Mouse (Mus musculus) brain, embryonic 18.5 days (tissue): ENCODE data around the gene Slc1a1.

Source experiments
- DNase-seq: peaks from one replicate; pipeline ENCODE4 v3.0.0-alpha.2; 2012; ENCODE audit warnings: low read depth, low spot score

Gene Slc1a1

DNA sequence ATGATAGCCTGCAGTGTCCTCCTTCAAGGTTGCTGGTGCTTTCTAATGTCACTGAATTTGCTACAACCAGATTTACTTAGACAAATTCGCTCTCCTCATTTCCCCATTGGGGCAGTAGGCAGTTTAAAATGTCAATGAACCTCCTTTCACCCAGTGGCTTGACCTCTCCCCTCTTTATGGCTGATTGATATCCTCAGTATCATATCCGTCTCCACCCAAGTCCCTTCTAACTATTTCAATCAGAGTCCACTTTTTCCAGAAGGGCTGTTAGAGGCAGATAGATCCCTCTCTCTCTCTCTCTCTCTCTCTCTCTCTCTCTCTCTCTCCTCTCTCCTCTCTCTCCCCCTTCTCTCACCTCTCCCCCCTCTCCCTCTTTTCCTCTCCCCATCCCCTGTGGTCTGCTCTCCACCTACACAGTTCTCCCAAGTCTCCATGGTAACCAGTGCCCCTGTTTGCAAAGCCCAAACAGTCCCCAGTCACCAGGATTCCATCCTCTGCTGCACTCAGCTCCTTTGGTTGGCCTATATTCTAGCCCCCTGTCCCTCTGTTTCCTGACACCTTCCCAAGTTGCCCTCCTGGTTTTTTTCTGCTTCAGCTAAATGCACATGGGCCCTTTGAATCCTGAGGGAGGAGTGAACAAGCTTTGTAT is 80.9 kb downstream of the Slc1a1 start:
- DNase-seq = no peak

DNA sequence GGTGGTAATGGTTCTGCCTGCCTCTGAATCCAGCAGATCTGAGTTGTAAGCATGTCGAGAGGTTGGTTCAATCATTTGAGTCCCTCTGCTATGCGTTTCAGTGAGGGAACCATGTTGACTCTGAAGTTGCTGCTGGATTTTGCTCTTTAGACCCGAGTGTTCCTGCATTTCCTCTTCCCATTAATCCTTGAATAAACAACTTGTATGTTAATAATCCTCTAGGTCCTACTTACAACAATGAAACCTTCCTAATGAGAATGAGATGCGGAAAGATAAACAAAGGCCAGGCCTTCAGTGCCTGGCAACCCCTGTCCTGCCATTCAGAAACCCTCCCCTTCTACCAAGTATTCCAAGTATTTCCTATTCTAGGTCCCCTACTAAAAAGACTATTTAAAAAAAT is 81.6 kb downstream of the Slc1a1 start:
- DNase-seq = no peak

DNA sequence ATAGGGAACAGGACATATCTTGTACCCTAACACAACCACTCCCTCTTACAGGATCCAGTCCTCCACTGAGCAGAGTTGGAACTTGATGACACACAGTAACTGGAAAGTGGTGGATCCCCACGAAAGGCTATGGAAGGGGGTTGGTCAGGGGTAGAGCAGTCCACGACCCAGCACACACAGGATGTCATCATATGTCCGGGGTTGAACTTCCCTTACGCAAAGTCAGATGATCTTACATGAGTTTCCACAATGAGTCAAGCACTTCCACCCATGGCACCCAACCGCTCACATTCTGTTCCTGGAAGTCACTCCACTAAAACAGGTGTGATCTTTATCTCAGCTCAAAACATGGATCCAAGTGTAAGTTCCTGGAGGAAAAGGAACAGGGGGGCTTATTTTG is 83.0 kb downstream of the Slc1a1 start:
- DNase-seq = no peak

DNA sequence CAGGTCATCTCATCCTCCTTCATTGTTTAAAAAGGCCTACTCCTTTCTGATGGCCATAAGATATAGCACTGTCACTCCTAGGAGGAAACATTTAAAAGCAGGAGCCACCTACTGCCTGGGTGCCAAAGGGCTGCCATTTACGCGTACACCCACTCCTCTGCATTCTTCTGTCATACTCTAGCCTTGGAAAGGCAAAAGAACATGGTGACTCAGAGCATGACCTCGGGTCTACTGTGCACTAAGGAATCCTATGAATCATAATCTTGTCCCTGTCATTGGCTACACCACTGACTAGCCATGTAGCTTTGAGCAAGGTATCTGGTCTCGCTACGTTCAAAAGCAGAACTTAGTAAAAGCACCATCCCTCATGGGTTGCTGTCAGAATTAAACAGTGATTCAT is 91.5 kb downstream of the Slc1a1 start:
- no peak for DNase-seq

DNA sequence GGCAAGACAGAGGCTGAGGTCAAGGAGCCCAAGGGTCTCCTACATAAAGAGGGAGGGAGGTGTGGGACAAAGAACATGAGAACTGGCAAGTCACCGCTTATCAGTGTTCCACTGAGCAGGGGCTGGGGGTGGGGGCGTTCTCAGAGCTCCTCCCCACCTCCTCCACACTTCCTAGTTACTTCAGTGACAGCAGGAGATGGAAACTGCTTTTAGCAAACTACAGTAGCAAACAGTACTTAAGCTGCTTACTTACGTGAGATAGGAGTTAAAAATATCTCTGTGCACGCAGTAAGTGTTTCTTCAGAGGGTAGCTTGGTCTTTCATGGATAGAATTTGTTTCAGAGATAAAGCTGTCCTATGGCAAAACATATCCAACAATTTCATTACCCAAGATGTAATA is 92.5 kb downstream of the Slc1a1 start:
- no peak for DNase-seq

DNA sequence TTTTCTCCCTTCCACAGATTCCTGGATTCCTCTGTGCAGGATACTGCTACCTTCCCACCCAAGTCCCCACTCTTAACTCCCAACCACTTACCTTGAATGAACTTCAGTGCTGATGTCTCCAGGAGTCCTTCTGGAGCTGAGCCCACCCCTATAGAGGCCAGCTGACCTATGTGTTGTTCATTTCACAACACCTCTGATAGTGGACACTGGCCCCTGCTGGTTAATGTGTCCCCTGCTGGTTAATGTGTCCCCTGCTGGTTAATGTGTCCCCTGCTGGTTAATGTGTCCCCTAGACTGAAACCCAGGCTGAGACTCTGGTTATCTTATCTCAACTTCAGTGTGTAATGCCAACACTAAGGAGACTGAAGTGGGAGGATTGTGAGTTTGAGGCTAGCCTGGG is 94.2 kb downstream of the Slc1a1 start:
- no peak for DNase-seq

DNA sequence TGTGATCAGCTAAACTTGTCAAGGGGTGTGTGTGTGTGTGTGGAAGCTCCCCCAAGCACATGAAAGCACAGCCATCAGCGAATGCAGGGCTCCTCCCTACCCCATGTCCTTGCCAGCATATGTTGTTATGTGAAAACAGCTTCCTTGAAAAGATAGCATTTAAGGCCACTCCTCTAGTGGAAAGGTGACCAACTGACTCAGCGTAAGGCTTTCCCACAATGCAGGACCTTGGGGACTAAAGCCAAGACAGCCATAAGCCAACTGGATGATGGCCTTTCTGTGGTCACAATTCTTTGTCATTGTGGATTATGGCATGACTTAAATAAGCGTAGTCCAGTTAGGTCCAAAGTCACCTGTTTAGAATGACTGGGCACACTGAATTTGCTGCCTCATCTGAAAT is 100.0 kb downstream of the Slc1a1 start:
- DNase-seq = no peak

DNA sequence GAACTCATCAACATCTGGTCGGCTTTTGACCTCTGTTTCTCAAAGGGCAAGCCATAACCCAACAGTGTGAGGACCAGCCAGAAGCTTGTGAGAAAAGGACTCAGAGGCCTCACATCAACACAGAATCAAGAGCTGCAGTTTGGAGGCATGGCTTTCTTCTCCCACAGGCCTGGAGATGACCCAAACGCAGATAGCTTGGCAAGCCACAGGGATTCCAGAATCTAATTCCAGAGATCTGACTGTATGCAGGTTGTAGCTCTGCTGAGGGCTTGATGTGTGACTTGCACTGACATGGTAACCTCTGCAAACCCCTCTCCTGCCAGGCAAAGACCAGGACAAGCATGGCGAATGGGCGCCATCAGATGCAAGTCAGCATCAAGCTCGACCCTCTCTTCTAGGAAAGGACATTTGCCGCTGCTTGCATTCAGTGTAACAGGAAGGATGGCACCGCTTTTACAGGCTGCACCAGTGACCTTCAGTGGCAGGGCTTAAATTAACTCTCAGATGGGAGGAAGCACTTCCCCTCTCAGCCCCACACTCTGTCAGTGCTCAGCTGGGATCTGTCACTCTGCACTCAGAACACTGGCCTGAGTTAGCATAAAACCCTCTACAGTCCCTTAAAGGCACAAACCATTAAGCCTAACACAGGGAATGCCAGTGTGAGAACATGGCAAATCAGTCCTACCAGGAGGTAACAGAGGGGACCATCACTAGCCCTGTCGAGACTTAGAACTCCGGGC is 105.5 kb downstream of the Slc1a1 start:
- no peak for DNase-seq

DNA sequence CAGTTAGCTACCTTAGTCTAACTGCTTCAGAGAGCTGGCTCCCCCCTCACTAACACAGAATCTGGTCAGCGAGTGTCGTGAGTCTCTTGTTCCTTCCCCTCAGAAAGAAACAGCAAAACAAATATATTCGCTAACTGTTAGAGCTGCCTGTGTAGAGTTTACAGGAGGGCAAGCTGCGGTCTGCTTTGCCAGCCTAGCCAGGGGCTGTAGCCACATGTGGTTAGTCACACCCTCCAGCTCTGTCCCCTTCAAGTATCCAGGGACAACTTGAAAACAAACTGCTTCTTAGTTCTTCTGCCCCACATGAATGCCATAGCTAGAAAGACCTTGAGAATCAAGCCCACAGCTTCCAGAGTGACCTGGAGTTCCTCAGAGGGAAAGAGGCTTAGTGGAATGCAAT is 106.4 kb downstream of the Slc1a1 start:
- no peak for DNase-seq

DNA sequence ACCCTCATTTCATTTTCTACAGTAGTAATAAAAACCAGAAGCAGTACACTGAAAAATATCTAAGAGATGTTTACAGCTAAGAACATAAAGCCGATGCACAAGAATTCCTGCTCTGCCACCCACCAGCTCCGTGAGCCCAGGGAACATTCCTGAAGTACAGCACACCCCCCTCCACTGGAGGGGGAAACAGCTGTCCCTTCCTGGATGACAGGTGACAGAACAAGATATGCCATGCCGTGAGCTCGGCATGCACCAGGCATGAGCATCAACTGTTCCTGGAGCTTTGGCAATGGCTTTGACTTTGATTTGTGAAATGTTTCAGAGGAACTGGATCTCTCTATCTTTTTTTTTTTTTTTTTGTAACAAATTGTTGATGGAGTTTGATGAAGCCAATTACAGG is 111.9 kb downstream of the Slc1a1 start:
- no peak for DNase-seq

DNA sequence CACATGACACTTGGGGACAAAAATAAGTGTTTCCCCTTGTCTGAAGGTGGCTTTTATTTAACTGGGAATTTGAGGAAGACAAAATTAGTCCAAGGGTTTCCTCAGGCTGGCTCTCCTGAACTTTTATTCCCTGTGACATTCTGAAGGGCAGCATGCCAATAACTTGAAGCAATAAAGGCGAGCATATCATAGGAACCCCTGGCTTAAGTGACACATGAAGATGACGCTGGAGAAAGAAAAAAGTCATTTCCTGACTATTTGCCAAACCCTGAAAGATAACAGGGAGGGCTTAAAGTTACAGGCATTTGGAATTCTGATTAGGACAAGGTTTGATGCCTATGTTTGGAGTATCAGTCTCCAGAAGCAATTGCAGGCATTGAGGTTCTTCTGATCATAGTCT is 112.5 kb downstream of the Slc1a1 start:
- DNase-seq = no peak

DNA sequence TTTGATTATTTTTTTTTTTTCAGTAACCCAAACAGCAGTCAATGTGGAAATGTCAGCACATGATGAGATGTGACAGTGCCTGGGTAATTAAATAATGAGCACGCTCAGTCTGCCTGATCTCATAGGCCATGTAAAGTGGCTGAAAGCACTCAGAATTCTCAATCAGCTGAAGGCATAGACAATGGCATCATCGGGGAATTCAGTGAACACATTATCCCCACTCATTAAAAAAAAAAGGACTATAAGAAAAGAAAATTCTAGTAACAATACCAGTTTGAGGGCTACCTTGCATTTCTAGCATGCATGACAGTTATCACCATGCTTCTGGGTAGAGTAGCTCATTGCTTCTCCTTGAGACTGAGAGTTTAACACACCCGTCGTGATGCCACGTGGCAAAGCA is 116.4 kb downstream of the Slc1a1 start:
- DNase-seq = no peak

DNA sequence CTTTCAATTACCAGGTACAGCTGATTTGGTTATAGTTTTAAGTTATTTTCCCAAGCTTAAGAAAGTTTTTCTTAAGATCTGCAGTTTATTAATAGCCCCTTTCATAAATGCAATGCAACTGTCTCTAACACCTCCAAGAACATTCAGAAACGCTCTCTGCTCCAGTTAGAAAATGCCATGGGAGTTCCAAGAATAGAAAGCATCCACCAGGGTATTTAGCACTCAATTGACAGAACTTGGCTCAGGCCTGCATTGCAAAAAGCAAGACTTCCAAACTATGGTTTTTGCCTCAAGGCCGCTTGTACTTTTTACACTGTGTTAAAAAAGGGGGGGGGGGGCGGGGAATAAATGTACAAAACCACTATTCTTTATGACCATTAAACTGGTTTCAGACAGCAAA is 128.3 kb downstream of the Slc1a1 start:
- no peak for DNase-seq

DNA sequence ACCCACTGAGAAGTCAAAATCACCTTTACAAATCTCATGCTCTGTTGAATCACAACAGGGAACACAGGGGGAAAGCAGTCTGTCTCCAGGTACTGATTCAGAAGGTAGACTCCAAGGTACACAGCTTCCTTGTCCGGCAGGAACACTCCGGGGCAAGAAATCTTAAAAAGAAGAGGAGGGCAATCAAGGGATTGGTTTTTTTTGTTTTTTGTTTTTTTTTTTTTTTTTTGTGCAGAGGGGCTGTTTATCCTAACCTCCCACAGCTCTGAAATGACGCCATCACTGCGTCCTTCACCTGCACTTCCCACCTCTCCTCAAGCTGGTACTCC is 128.6 kb downstream of the Slc1a1 start:
- no peak for DNase-seq
